Mouse (Mus musculus) CH12.LX (cell line): ENCODE measurements around the gene Lyg2. TPM values are rescaled to one million over a fixed set of nuclear protein-coding genes. Genes with fewer than 3 reads are reported as not detected.

ENCODE experiments used
- DNase-seq: peaks from one replicate; pipeline ENCODE4 v3.0.0-alpha.2; 2013; ENCODE audit errors: extremely low read depth
- H3K27ac ChIP-seq: 2 replicates; pipeline ENCODE4 v1.5.1; 2012; ENCODE audit warnings: low read depth, mild to moderate bottlenecking, control low read depth, moderate library complexity; ENCODE audit not compliant: insufficient read depth
- H3K27me3 ChIP-seq: replicated peaks from 2 replicates; pipeline ENCODE3; 2012; ENCODE audit warnings: inconsistent platforms
- H3K36me3 ChIP-seq, 2 experiments: replicated peaks in 1 of 2; 2 replicates each; pipeline versions ENCODE3 to v1.6.1; 2012; ENCODE audit warnings: inconsistent platforms in 1 of 2, low read length in 1 of 2, mild to moderate bottlenecking in 1 of 2, mixed read lengths in 1 of 2, moderate library complexity in 1 of 2; ENCODE audit not compliant: control insufficient read depth in 1 of 2, insufficient read depth in 1 of 2
- H3K4me1 ChIP-seq, 2 experiments: 2 replicates each; pipeline ENCODE4 v1.6.1; 2012; ENCODE audit warnings: inconsistent platforms in 1 of 2, moderate library complexity in 1 of 2; ENCODE audit not compliant: insufficient read depth in 2 of 2, control insufficient read depth in 1 of 2
- H3K4me2 ChIP-seq: 2 replicates; pipeline ENCODE4 v1.6.1; 2012; ENCODE audit warnings: low read depth, mild to moderate bottlenecking, control low read depth; ENCODE audit not compliant: poor library complexity, insufficient read depth, severe bottlenecking
- H3K4me3 ChIP-seq, 3 experiments: fragments of 150-350 bp in 1 of 3; sonication (generic) in 1 of 3; replicated peaks in 1 of 3; 2 replicates each; pipeline versions ENCODE3 to v1.5.1; 2011 to 2012; ENCODE audit warnings: low read depth in 2 of 3, low read length in 2 of 3, mild to moderate bottlenecking in 2 of 3, moderate library complexity in 2 of 3, control low read depth in 1 of 3, improper control_type of control experiment in 1 of 3, inconsistent platforms in 1 of 3, mixed read lengths in 1 of 3; ENCODE audit not compliant: poor library complexity in 1 of 3
- H3K79me2 ChIP-seq: replicated peaks from 2 replicates; pipeline ENCODE4 v1.6.1; 2012; ENCODE audit warnings: mild to moderate bottlenecking, moderate library complexity; ENCODE audit not compliant: control insufficient read depth, poor library complexity, insufficient read depth, severe bottlenecking; ENCODE audit errors: extremely low read depth
- H3K9ac ChIP-seq: 2 replicates; pipeline ENCODE4 v1.6.1; 2012; ENCODE audit warnings: low read depth, mild to moderate bottlenecking, control low read depth, moderate library complexity; ENCODE audit not compliant: insufficient read depth
- H3K9me3 ChIP-seq: replicated peaks from 2 replicates; pipeline ENCODE3; 2012; ENCODE audit warnings: low read length, inconsistent platforms, mixed read lengths
- BHLHE40 ChIP-seq: IDR thresholded peaks from 2 replicates; pipeline ENCODE4 v1.6.1; 2011; ENCODE audit warnings: mild to moderate bottlenecking, low read depth, low read length, improper control_type of control experiment
- CHD1 ChIP-seq: IDR thresholded peaks from 2 replicates; pipeline ENCODE4 v1.6.1; 2012; ENCODE audit warnings: low read depth, low read length, improper control_type of control experiment, inconsistent platforms
- CHD2 ChIP-seq: IDR thresholded peaks from 2 replicates; pipeline ENCODE4 v1.6.1; 2011; ENCODE audit warnings: low read length, improper control_type of control experiment
- CTCF ChIP-seq, 2 experiments: IDR thresholded peaks in 1 of 2; conservative IDR thresholded peaks in 1 of 2; 2 replicates each; pipeline ENCODE4 v1.5.1; 2011 to 2012; ENCODE audit warnings: low read depth in 2 of 2, low read length in 2 of 2, improper control_type of control experiment in 1 of 2, inconsistent platforms in 1 of 2, mild to moderate bottlenecking in 1 of 2, moderate library complexity in 1 of 2
- E2F4 ChIP-seq: IDR thresholded peaks from 2 replicates; pipeline ENCODE4 v1.6.1; 2011; ENCODE audit warnings: low read depth, low read length, improper control_type of control experiment; ENCODE audit not compliant: insufficient replicate concordance
- ELF1 ChIP-seq: IDR thresholded peaks from 2 replicates; pipeline ENCODE4 v1.6.1; 2014; ENCODE audit warnings: low read depth, mild to moderate bottlenecking, inconsistent platforms, low read length, improper control_type of control experiment
- EP300 ChIP-seq: IDR thresholded peaks from 2 replicates; pipeline ENCODE4 v1.6.1; 2011; ENCODE audit warnings: low read length, improper control_type of control experiment
- ETS1 ChIP-seq: conservative IDR thresholded peaks from 2 replicates; pipeline ENCODE4 v1.6.1; 2012; ENCODE audit warnings: low read depth, mild to moderate bottlenecking, inconsistent platforms, low read length, improper control_type of control experiment, moderate library complexity
- GABPA ChIP-seq: IDR thresholded peaks from 2 replicates; pipeline ENCODE4 v1.6.1; 2012; ENCODE audit warnings: low read depth, low read length, improper control_type of control experiment, inconsistent platforms; ENCODE audit not compliant: insufficient replicate concordance
- HCFC1 ChIP-seq: IDR thresholded peaks from 2 replicates; pipeline ENCODE4 v1.6.1; 2012; ENCODE audit warnings: low read depth, mild to moderate bottlenecking, inconsistent platforms, low read length, improper control_type of control experiment
- IRF4 ChIP-seq: IDR thresholded peaks from 2 replicates; pipeline ENCODE4 v1.6.1; 2014; ENCODE audit warnings: low read depth, mild to moderate bottlenecking, inconsistent platforms, low read length, improper control_type of control experiment
- JUN ChIP-seq: IDR thresholded peaks from 2 replicates; pipeline ENCODE4 v1.6.1; 2011; ENCODE audit warnings: low read depth, mild to moderate bottlenecking, low read length, improper control_type of control experiment, moderate library complexity; ENCODE audit not compliant: insufficient read depth
- JUND ChIP-seq: conservative IDR thresholded peaks from 2 replicates; pipeline ENCODE4 v1.6.1; 2011; ENCODE audit warnings: low read depth, low read length, improper control_type of control experiment
- KAT2A ChIP-seq: IDR thresholded peaks from 2 replicates; pipeline ENCODE4 v1.6.1; 2012; ENCODE audit warnings: low read length, improper control_type of control experiment, inconsistent platforms; ENCODE audit not compliant: insufficient replicate concordance
- MAFK ChIP-seq: IDR thresholded peaks from 2 replicates; pipeline ENCODE4 v1.6.1; 2011; ENCODE audit warnings: low read length, improper control_type of control experiment; ENCODE audit not compliant: insufficient replicate concordance
- MAX ChIP-seq: IDR thresholded peaks from 2 replicates; pipeline ENCODE4 v1.6.1; 2011; ENCODE audit warnings: low read length, improper control_type of control experiment
- MAZ ChIP-seq: IDR thresholded peaks from 2 replicates; pipeline ENCODE4 v1.6.1; 2012; ENCODE audit warnings: low read depth, mild to moderate bottlenecking, inconsistent platforms, low read length, improper control_type of control experiment, moderate library complexity
- MEF2A ChIP-seq: IDR thresholded peaks from 2 replicates; pipeline ENCODE4 v1.6.1; 2014; ENCODE audit warnings: low read depth, mild to moderate bottlenecking, inconsistent platforms, low read length, improper control_type of control experiment, borderline replicate concordance
- MXI1 ChIP-seq: IDR thresholded peaks from 2 replicates; pipeline ENCODE4 v1.6.1; 2011; ENCODE audit warnings: mild to moderate bottlenecking, low read depth, low read length, improper control_type of control experiment
- MYC ChIP-seq: IDR thresholded peaks from 2 replicates; pipeline ENCODE4 v1.6.1; 2011; ENCODE audit warnings: low read depth, mild to moderate bottlenecking, improper control_type of control experiment, low read length
- NELFE ChIP-seq: IDR thresholded peaks from 2 replicates; pipeline ENCODE4 v1.6.1; 2011; ENCODE audit warnings: low read depth, low read length, improper control_type of control experiment
- NRF1 ChIP-seq: IDR thresholded peaks from 2 replicates; pipeline ENCODE4 v1.6.1; 2014; ENCODE audit warnings: low read depth, mild to moderate bottlenecking, inconsistent platforms, low read length, improper control_type of control experiment, moderate library complexity
- PAX5 ChIP-seq: IDR thresholded peaks from 2 replicates; pipeline ENCODE4 v1.6.1; 2012; ENCODE audit warnings: low read length, inconsistent platforms, mixed read lengths
- POLR2A ChIP-seq: IDR thresholded peaks from 2 replicates; pipeline ENCODE4 v1.6.1; 2011; ENCODE audit warnings: low read depth, mild to moderate bottlenecking, improper control_type of control experiment, low read length
- POLR2AphosphoS2 ChIP-seq: IDR thresholded peaks from 2 replicates; pipeline ENCODE4 v1.6.1; 2011; ENCODE audit warnings: low read depth, low read length, improper control_type of control experiment
- RAD21 ChIP-seq: IDR thresholded peaks from 2 replicates; pipeline ENCODE4 v1.6.1; 2011; ENCODE audit warnings: low read depth, mild to moderate bottlenecking, low read length, improper control_type of control experiment, moderate library complexity
- RCOR1 ChIP-seq: conservative IDR thresholded peaks from 2 replicates; pipeline ENCODE4 v1.6.1; 2012; ENCODE audit warnings: low read depth, mild to moderate bottlenecking, inconsistent platforms, low read length, improper control_type of control experiment
- SIN3A ChIP-seq: IDR thresholded peaks from 2 replicates; pipeline ENCODE4 v1.6.1; 2012; ENCODE audit warnings: low read length, improper control_type of control experiment, inconsistent platforms
- SMC3 ChIP-seq: IDR thresholded peaks from 2 replicates; pipeline ENCODE4 v1.6.1; 2011; ENCODE audit warnings: low read depth, low read length, improper control_type of control experiment
- TBP ChIP-seq: conservative IDR thresholded peaks from 2 replicates; pipeline ENCODE4 v1.6.1; 2011; ENCODE audit warnings: low read depth, low read length, improper control_type of control experiment
- TCF12 ChIP-seq: IDR thresholded peaks from 2 replicates; pipeline ENCODE4 v1.6.1; 2014; ENCODE audit warnings: low read depth, mild to moderate bottlenecking, inconsistent platforms, low read length, improper control_type of control experiment
- UBTF ChIP-seq: IDR thresholded peaks from 2 replicates; pipeline ENCODE4 v1.6.1; 2012; ENCODE audit warnings: low read depth, mild to moderate bottlenecking, inconsistent platforms, low read length, improper control_type of control experiment, moderate library complexity
- USF1 ChIP-seq: IDR thresholded peaks from 2 replicates; pipeline ENCODE4 v1.6.1; 2014; ENCODE audit warnings: low read depth, mild to moderate bottlenecking, inconsistent platforms, low read length, improper control_type of control experiment
- USF2 ChIP-seq: conservative IDR thresholded peaks from 2 replicates; pipeline ENCODE4 v1.6.1; 2011; ENCODE audit warnings: low read depth, low read length, improper control_type of control experiment
- ZC3H11A ChIP-seq: IDR thresholded peaks from 2 replicates; pipeline ENCODE4 v1.6.1; 2012; ENCODE audit warnings: low read depth, mild to moderate bottlenecking, inconsistent platforms, low read length, improper control_type of control experiment
- ZKSCAN1 ChIP-seq: IDR thresholded peaks from 2 replicates; pipeline ENCODE4 v1.6.1; 2012; ENCODE audit warnings: low read depth, inconsistent platforms, low read length, improper control_type of control experiment, borderline replicate concordance
- ZMIZ1 ChIP-seq: IDR thresholded peaks from 2 replicates; pipeline ENCODE4 v1.6.1; 2012; ENCODE audit warnings: low read depth, mild to moderate bottlenecking, inconsistent platforms, low read length, improper control_type of control experiment
- ZNF384 ChIP-seq: IDR thresholded peaks from 2 replicates; pipeline ENCODE4 v1.6.1; 2012; ENCODE audit warnings: low read depth, low read length, improper control_type of control experiment, inconsistent platforms
- dilution Hi-C: fragments of 300-500 bp; cut with MboI; formaldehyde crosslinking; loops from 2 replicates; pipeline ENCODE4 v1.14.3; 2020; ENCODE audit warnings: low sequenced_read_pairs; ENCODE audit not compliant: extremely low pct_unique_long_range_greater_than_20kb, extremely low pct_ligation_motif_present
- in situ Hi-C: fragments of 300-500 bp; cut with MboI; formaldehyde crosslinking; loops from 3 replicates; pipeline ENCODE4 v1.14.3; 2019; ENCODE audit warnings: low sequenced_read_pairs, low pct_ligation_motif_present, low pct_unique_long_range_greater_than_20kb, mixed read lengths
- polyA plus RNA-seq: library from polyadenylated mRNA; unstranded; fragments of >175 nt; gene quantifications from 2 replicates; pipeline ENCODE4 v1.2.1, GENCODE M21; 2012; ENCODE audit warnings: low read depth; ENCODE audit not compliant: insufficient read length
- total RNA-seq, 2 experiments: library from RNA; depleted of rRNA; stranded (reverse); fragments of 300-350 nt in 1 of 2; fragments of >200 nt in 1 of 2; gene quantifications; 2 replicates each; pipeline ENCODE4 v1.2.3; 2012 to 2014

Lyg2 gene
- total and polyA plus RNA-seq, 3 experiments: not detected

- dilution Hi-C loops: no loop called here
- H3K27ac ChIP-seq: no peak overlapping the region
These were observed 50.7 kb downstream of the Lyg2 start for GRCm38 (mm10) chr1:37865401-37866215.

More at GRCm38 (mm10) chr1:37865401-37866215, 50.7 kb downstream of the Lyg2 start:
- Histone ChIP-seq H3K4me3 (peak overlapping the region; percentile 70 to 94 (median 78)), H3K27me3 (peaks cover 40% of the 10 kb centered on the region), H3K4me2 (peak overlapping the region; percentile 81), H3K4me1 (peaks cover 5 to 16% of the 10 kb centered on the region in 2 experiments; a peak in 2 of 4 replicates), H3K36me3 (no peaks in the 10 kb centered on the region), H3K9ac (peak overlapping the region; percentile 50), H3K9me3 (peaks cover 2% of the 10 kb centered on the region), H3K79me2 (no peaks in the 10 kb centered on the region)
- TF ChIP-seq MXI1: no peak
- TF ChIP-seq NELFE: no peak
- TF ChIP-seq CHD2: peak; percentile 31; the same call in 1 of the 2 replicates
- TF ChIP-seq JUN: no peak
- no peak for TF ChIP-seq USF2
- 0 out of 2 replicates have a peak, but pooled peaks have one; percentile 62 for TF ChIP-seq MAZ
- TF ChIP-seq ZC3H11A: no peak
- no peak for TF ChIP-seq JUND
- TF ChIP-seq CHD1: no peak
- TF ChIP-seq RCOR1: no peak
- no peak; the same call in 1 of the 2 replicates for TF ChIP-seq POLR2A
- TF ChIP-seq ZMIZ1: no peak
- TF ChIP-seq SIN3A: peak; percentile 78
- no peak for TF ChIP-seq NRF1
- TF ChIP-seq ZKSCAN1: no peak
- TF ChIP-seq MAX: 0 out of 2 replicates have a peak, but pooled peaks have one; percentile 22
- no peak for TF ChIP-seq ZNF384
- no peak for TF ChIP-seq ELF1
- TF ChIP-seq USF1: no peak
- TF ChIP-seq HCFC1: no peak
- 0 out of 2 replicates have a peak, but pooled peaks have one; percentile 7 for TF ChIP-seq TCF12
- no peak for TF ChIP-seq POLR2AphosphoS2
- no peak for TF ChIP-seq E2F4
- no peak for TF ChIP-seq MEF2A
- no peak for TF ChIP-seq ETS1
- no peak for TF ChIP-seq KAT2A
- TF ChIP-seq TBP: no peak; the same call in 1 of the 2 replicates
- TF ChIP-seq EP300: 0 out of 2 replicates have a peak, but pooled peaks have one; percentile 13
- TF ChIP-seq BHLHE40: no peak
- 0 out of 2 replicates have a peak, but pooled peaks have one; percentile 30 for TF ChIP-seq MYC
- no peak for TF ChIP-seq PAX5
- TF ChIP-seq GABPA: no peak
- TF ChIP-seq IRF4: no peak
- TF ChIP-seq MAFK: no peak
- TF ChIP-seq CTCF (conservative IDR thresholded peaks at IDR 0.05 in 1 of 2, IDR thresholded peaks at IDR 0.05 in 1 of 2; ENCODE audit: low read depth in 2 of 2, low read length in 2 of 2): no peak
- no peak for TF ChIP-seq UBTF
- no peak for TF ChIP-seq RAD21
- no peak for TF ChIP-seq SMC3
- peak; percentile 29 for DNase-seq
- in situ Hi-C loops: no loop called here
